Mouse (Mus musculus): ENCODE results near the gene Sema6d. TPM values are rescaled to one million over a fixed set of nuclear protein-coding genes. Genes with fewer than 3 reads are reported as not detected.

Sema6d gene
- polyA plus RNA-seq, 1 experiment = 3.1 TPM

- Histone ChIP-seq H3K4me3 (ENCODE audit: insufficient read depth, poor library complexity, severe bottlenecking) (no peak overlapping the region), H3K79me2 (ENCODE audit: control insufficient read depth, insufficient read depth) (no peaks in the 10 kb centered on the region), H3K36me3 (ENCODE audit: control insufficient read depth, insufficient read depth) (no peaks in the 10 kb centered on the region), H3K79me3 (ENCODE audit: low read depth) (no peaks in the 10 kb centered on the region), H3ac (ENCODE audit: control insufficient read depth, insufficient read length, low read depth) (peak overlapping the region; percentile 61), H3K27me3 (ENCODE audit: control insufficient read depth, insufficient read depth, insufficient read length) (peaks cover 12% of the 10 kb centered on the region)
- no peak for TF ChIP-seq MAX (IDR thresholded peaks at IDR 0.05)
- TF ChIP-seq CEBPB (IDR thresholded peaks at IDR 0.05; ENCODE audit: low read depth) = no peak
- TF ChIP-seq CTCF (IDR thresholded peaks at IDR 0.05; ENCODE audit: control insufficient read depth, insufficient read depth, insufficient read length) = no peak
- no peak for TF ChIP-seq MYOD1 (IDR thresholded peaks at IDR 0.05; ENCODE audit: control insufficient read depth, insufficient read length, low read depth)
- no peak for TF ChIP-seq MYOG (IDR thresholded peaks at IDR 0.05; ENCODE audit: control insufficient read depth, extremely low read depth, insufficient read length)
- no peak for TF ChIP-seq USF1 (IDR thresholded peaks at IDR 0.05; ENCODE audit: low read depth)
- TF ChIP-seq FOSL1 (IDR thresholded peaks at IDR 0.05; ENCODE audit: insufficient read depth, low read length, poor library complexity, severe bottlenecking) = no peak
Measured at GRCm38 (mm10) chr2:124090231-124091141, 717 bp downstream of the Sema6d start.

GRCm38 (mm10) chr2:124099697-124100096 lies 9.9 kb downstream of the Sema6d start:
- Histone ChIP-seq H3K4me3 (ENCODE audit: insufficient read depth, poor library complexity, severe bottlenecking) (no peak overlapping the region), H3K79me3 (ENCODE audit: low read depth) (no peaks in the 10 kb centered on the region), H3K36me3 (ENCODE audit: control insufficient read depth, insufficient read depth) (no peaks in the 10 kb centered on the region), H3ac (ENCODE audit: control insufficient read depth, insufficient read length, low read depth) (no peak overlapping the region), H3K27me3 (ENCODE audit: control insufficient read depth, insufficient read depth, insufficient read length) (no peaks in the 10 kb centered on the region), H3K79me2 (ENCODE audit: control insufficient read depth, insufficient read depth) (no peaks in the 10 kb centered on the region)
- TF ChIP-seq MYOG (IDR thresholded peaks at IDR 0.05; ENCODE audit: control insufficient read depth, extremely low read depth, insufficient read length) (no peak), MYOD1 (IDR thresholded peaks at IDR 0.05; ENCODE audit: control insufficient read depth, insufficient read length, low read depth) (no peak), CTCF (IDR thresholded peaks at IDR 0.05; ENCODE audit: control insufficient read depth, insufficient read depth, insufficient read length) (no peak), USF1 (IDR thresholded peaks at IDR 0.05; ENCODE audit: low read depth) (no peak), CEBPB (IDR thresholded peaks at IDR 0.05; ENCODE audit: low read depth) (no peak), MAX (IDR thresholded peaks at IDR 0.05) (no peak), FOSL1 (IDR thresholded peaks at IDR 0.05; ENCODE audit: insufficient read depth, low read length, poor library complexity, severe bottlenecking) (no peak)

GRCm38 (mm10) chr2:124100486-124101200 lies 10.9 kb downstream of the Sema6d start:
- Histone ChIP-seq H3K79me3 (ENCODE audit: low read depth) (no peaks in the 10 kb centered on the region), H3K4me3 (ENCODE audit: insufficient read depth, poor library complexity, severe bottlenecking) (no peak overlapping the region), H3K27me3 (ENCODE audit: control insufficient read depth, insufficient read depth, insufficient read length) (no peaks in the 10 kb centered on the region), H3K79me2 (ENCODE audit: control insufficient read depth, insufficient read depth) (no peaks in the 10 kb centered on the region), H3ac (ENCODE audit: control insufficient read depth, insufficient read length, low read depth) (no peak overlapping the region), H3K36me3 (ENCODE audit: control insufficient read depth, insufficient read depth) (no peaks in the 10 kb centered on the region)
- TF ChIP-seq CEBPB (IDR thresholded peaks at IDR 0.05; ENCODE audit: low read depth) (no peak), CTCF (IDR thresholded peaks at IDR 0.05; ENCODE audit: control insufficient read depth, insufficient read depth, insufficient read length) (peak; percentile 82), USF1 (IDR thresholded peaks at IDR 0.05; ENCODE audit: low read depth) (no peak)

GRCm38 (mm10) chr2:124101201-124101517 lies 11.4 kb downstream of the Sema6d start:
- Histone ChIP-seq H3K79me2 (ENCODE audit: control insufficient read depth, insufficient read depth) (no peaks in the 10 kb centered on the region), H3K36me3 (ENCODE audit: control insufficient read depth, insufficient read depth) (no peaks in the 10 kb centered on the region), H3ac (ENCODE audit: control insufficient read depth, insufficient read length, low read depth) (no peak overlapping the region), H3K4me3 (ENCODE audit: insufficient read depth, poor library complexity, severe bottlenecking) (no peak overlapping the region), H3K27me3 (ENCODE audit: control insufficient read depth, insufficient read depth, insufficient read length) (no peaks in the 10 kb centered on the region), H3K79me3 (ENCODE audit: low read depth) (no peaks in the 10 kb centered on the region)
- TF ChIP-seq MAX (IDR thresholded peaks at IDR 0.05) = no peak
- no peak for TF ChIP-seq MYOG (IDR thresholded peaks at IDR 0.05; ENCODE audit: control insufficient read depth, extremely low read depth, insufficient read length)
- TF ChIP-seq FOSL1 (IDR thresholded peaks at IDR 0.05; ENCODE audit: insufficient read depth, low read length, poor library complexity, severe bottlenecking) = no peak
- no peak for TF ChIP-seq MYOD1 (IDR thresholded peaks at IDR 0.05; ENCODE audit: control insufficient read depth, insufficient read length, low read depth)
- no peak for TF ChIP-seq USF1 (IDR thresholded peaks at IDR 0.05; ENCODE audit: low read depth)

GRCm38 (mm10) chr2:124101580-124101979 lies 11.8 kb downstream of the Sema6d start:
- H3K27me3 ChIP-seq (ENCODE audit: control insufficient read depth, insufficient read depth, insufficient read length) = no peaks in the 10 kb centered on the region
- no peaks in the 10 kb centered on the region for H3K79me3 ChIP-seq (ENCODE audit: low read depth)
- H3K36me3 ChIP-seq (ENCODE audit: control insufficient read depth, insufficient read depth) = no peaks in the 10 kb centered on the region
- H3K79me2 ChIP-seq (ENCODE audit: control insufficient read depth, insufficient read depth) = no peaks in the 10 kb centered on the region
- H3K4me3 ChIP-seq (ENCODE audit: insufficient read depth, poor library complexity, severe bottlenecking) = no peak overlapping the region
- TF ChIP-seq CEBPB (IDR thresholded peaks at IDR 0.05; ENCODE audit: low read depth) (no peak), USF1 (IDR thresholded peaks at IDR 0.05; ENCODE audit: low read depth) (no peak), MYOG (IDR thresholded peaks at IDR 0.05; ENCODE audit: control insufficient read depth, extremely low read depth, insufficient read length) (no peak), MAX (IDR thresholded peaks at IDR 0.05) (no peak), MYOD1 (IDR thresholded peaks at IDR 0.05; ENCODE audit: control insufficient read depth, insufficient read length, low read depth) (no peak), CTCF (IDR thresholded peaks at IDR 0.05; ENCODE audit: control insufficient read depth, insufficient read depth, insufficient read length) (no peak), FOSL1 (IDR thresholded peaks at IDR 0.05; ENCODE audit: insufficient read depth, low read length, poor library complexity, severe bottlenecking) (no peak)
- no peak overlapping the region for H3ac ChIP-seq (ENCODE audit: control insufficient read depth, insufficient read length, low read depth)

Measured in C2C12 (cell line).